Mouse (Mus musculus) thymus, adult 18-20 months (tissue): ENCODE results near the gene Slc39a5.

Experiments used
- DNase-seq, 2 experiments: peaks; one replicate each; pipeline ENCODE4 v3.0.0; 2022; ENCODE audit warnings: mixed read lengths in 2 of 2

The Slc39a5 gene

GRCm38 (mm10) chr10:128374393-128374792, 26.6 kb downstream of the Slc39a5 start:
- DNase-seq: no peak

- DNase-seq: no peak
These were observed 27.9 kb downstream of the Slc39a5 start for GRCm38 (mm10) chr10:128372989-128373748.

- no peak for DNase-seq
These were observed 28.9 kb downstream of the Slc39a5 start for GRCm38 (mm10) chr10:128372142-128372541.

GRCm38 (mm10) chr10:128370601-128371000, 30.4 kb downstream of the Slc39a5 start:
- no peak for DNase-seq

GRCm38 (mm10) chr10:128370021-128370420, 31.0 kb downstream of the Slc39a5 start:
- DNase-seq: no peak

- no peak for DNase-seq
These were observed 31.4 kb downstream of the Slc39a5 start for GRCm38 (mm10) chr10:128369599-128369998.

GRCm38 (mm10) chr10:128369218-128369543, 31.8 kb downstream of the Slc39a5 start:
- no peak for DNase-seq

GRCm38 (mm10) chr10:128368402-128369217, 32.4 kb downstream of the Slc39a5 start, which contains the start of gene Coq10a:
Gene Coq10a, minus strand, starts transcription at chr10:128368997.
- peak; percentile 85 to 90 for DNase-seq

- DNase-seq: no peak
These were observed 33.1 kb downstream of the Slc39a5 start for GRCm38 (mm10) chr10:128367899-128368401.

- no peak for DNase-seq
These were observed 38.5 kb downstream of the Slc39a5 start for GRCm38 (mm10) chr10:128362568-128362967.

GRCm38 (mm10) chr10:128361836-128362235, 39.2 kb downstream of the Slc39a5 start:
- DNase-seq: no peak

GRCm38 (mm10) chr10:128359226-128359625, 41.8 kb downstream of the Slc39a5 start:
- no peak for DNase-seq

GRCm38 (mm10) chr10:128358796-128359195, 42.2 kb downstream of the Slc39a5 start:
- no peak for DNase-seq

- no peak for DNase-seq
These were observed 53.5 kb downstream of the Slc39a5 start for GRCm38 (mm10) chr10:128347541-128347940.
